In genomic region chr13:52646566-52646965, GRCm38 (mm10) we compare ENCODE assay signal across 23 mouse cellular contexts.
"Had no signal": no experiment of that assay in that cellular context is flagged by ENCODE, and none has a peak within 500 bp of the region (broad histone marks: within the 10 kb centered on the region; RNA-seq: fewer than 3 reads in every experiment).

No protein-coding gene starts in this region.

- H3K4me3 ChIP-seq: heart, embryonic 10.5 days; heart, embryonic 12.5 days; hindbrain, embryonic 13.5 days; hindbrain, embryonic 15.5 days; kidney, embryonic 15.5 days; left cerebral cortex, adult 2 months; limb, embryonic 13.5 days; limb, embryonic 15.5 days; liver, embryonic 12.5 days had no signal

- H3K9me3 ChIP-seq: heart, embryonic 10.5 days; heart, embryonic 12.5 days; hindbrain, embryonic 13.5 days; hindbrain, embryonic 15.5 days; kidney, embryonic 15.5 days; limb, embryonic 13.5 days; limb, embryonic 15.5 days; liver, embryonic 12.5 days had no signal

- ATAC-seq: hindbrain, postnatal 0 days; intestine, embryonic 16.5 days; liver, embryonic 12.5 days had no signal

- H3K36me3 ChIP-seq: hindbrain, embryonic 13.5 days; hindbrain, embryonic 15.5 days; kidney, embryonic 15.5 days; limb, embryonic 13.5 days; limb, embryonic 15.5 days; liver, embryonic 12.5 days had no signal

- H3K4me1 ChIP-seq: heart, embryonic 12.5 days; hindbrain, embryonic 15.5 days; limb, embryonic 13.5 days; limb, embryonic 15.5 days; liver, embryonic 12.5 days had no signal

- H3K9ac ChIP-seq: heart, embryonic 12.5 days; hindbrain, embryonic 13.5 days; hindbrain, embryonic 15.5 days; kidney, embryonic 15.5 days; limb, embryonic 13.5 days; limb, embryonic 15.5 days; liver, embryonic 12.5 days; liver, embryonic 14.5 days had no signal

- H3K27ac ChIP-seq: heart, embryonic 10.5 days; hindbrain, embryonic 13.5 days; hindbrain, embryonic 15.5 days; hindbrain, postnatal 0 days; kidney, embryonic 15.5 days; kidney, postnatal 0 days; left cerebral cortex, adult 2 months; limb, embryonic 13.5 days; limb, embryonic 15.5 days; liver, embryonic 12.5 days; liver, embryonic 14.5 days had no signal

- H3K4me2 ChIP-seq: heart, embryonic 12.5 days; hindbrain, embryonic 13.5 days; hindbrain, embryonic 15.5 days; kidney, embryonic 15.5 days; limb, embryonic 13.5 days; limb, embryonic 15.5 days; liver, embryonic 12.5 days had no signal

- DNase-seq: gastrocnemius, postnatal 14 days; gastrocnemius, postnatal 36 days; heart, adult 18-20 months; heart, postnatal 10 days; heart, postnatal 36 days; kidney, adult 2 months; kidney, adult 9 months; kidney, postnatal 14 days; kidney, postnatal 36 days; layer of hippocampus, adult 9-11 months had no signal

- H3K27me3 ChIP-seq: heart, embryonic 12.5 days; hindbrain, embryonic 13.5 days; hindbrain, embryonic 15.5 days; kidney, embryonic 15.5 days; limb, embryonic 13.5 days; limb, embryonic 15.5 days; liver, embryonic 12.5 days had no signal
